Comparison of ENCODE assay signal across 7 mouse cellular contexts in the genomic region with DNA sequence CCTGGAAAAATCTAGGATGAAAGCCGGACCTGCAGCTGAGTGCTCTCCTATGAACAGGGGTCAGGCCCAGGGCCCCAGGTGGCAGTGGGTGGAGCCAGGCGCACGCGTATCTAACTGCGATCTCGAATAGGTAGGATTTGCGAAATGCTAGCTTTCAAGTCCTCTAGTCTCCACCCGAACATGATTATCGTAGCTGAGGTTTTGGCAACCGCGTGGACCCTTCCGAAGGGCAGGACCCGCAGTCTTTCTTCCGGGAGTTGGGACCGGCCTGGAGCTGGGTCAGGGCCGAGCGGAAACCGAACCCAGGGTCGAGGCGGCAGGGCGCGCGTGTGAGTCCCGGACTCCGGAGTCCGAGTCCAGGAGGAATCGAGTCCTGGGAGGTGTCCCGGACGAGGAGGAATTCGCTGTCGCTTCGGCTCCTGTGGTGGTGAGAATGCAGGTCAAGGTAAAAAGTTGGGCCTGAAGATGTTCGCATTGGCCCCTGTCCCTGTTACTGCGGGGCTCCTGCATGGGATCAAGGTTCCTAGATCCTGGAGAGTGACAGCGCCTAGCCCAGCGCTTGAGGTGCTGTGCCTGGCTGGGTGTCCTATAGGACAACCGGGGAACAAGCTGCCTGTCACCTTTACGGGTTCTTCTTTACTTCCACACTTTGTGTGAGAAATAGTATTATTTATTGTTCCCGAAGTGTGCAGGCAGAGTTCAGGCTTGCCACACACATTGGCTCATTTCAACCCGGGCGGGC. TPM values are rescaled to one million over a fixed set of nuclear protein-coding genes. Genes with fewer than 3 reads are reported as not detected.
A peak's percentile ranks its signal among the peaks of the same experiment; 100 is the strongest.
DNase-seq lines count a peak whose midpoint lies in the region; ATAC-seq and TF ChIP-seq lines count a peak whose summit lies in the region.

Gene Trpm6 (plus strand): TSS at position 386 of the 742 bp plus-strand sequence.

- no peak within 1 kb of the TSS for H3K27ac ChIP-seq in heart, embryonic 16.5 days (ENCODE audit: low read length)

- WGBS in heart, embryonic 16.5 days = 4% methylated on average over 41 of the region's 41 CpGs

- H3K4me1 ChIP-seq in E14TG2a.4 (replicated peaks; ENCODE audit: low read depth, low read length) = peaks cover 12% of the 10 kb centered on the region
- H3K4me1 ChIP-seq in heart, embryonic 16.5 days (ENCODE audit: control insufficient read depth, insufficient read depth, low read length) = no peaks in the 10 kb centered on the region

- no peak; the same call in 1 of the 2 replicates for ATAC-seq in heart, embryonic 16.5 days (replicated peaks; ENCODE audit: extremely low read depth, insufficient read depth, low FRiP score)
- peak; percentile 18; the same call in 1 of the 2 replicates for ATAC-seq in megakaryocyte-erythroid progenitor cell, adult 5-6 weeks (replicated peaks; ENCODE audit: low FRiP score, low TSS enrichment, poor library complexity, severe bottlenecking)

- DNase-seq in ZHBTc4 (ENCODE audit: low read depth, low spot score) = peak; percentile 52
- DNase-seq in kidney, postnatal 36 days = peak; percentile 39 to 47
- no peak for DNase-seq in right cerebral cortex, postnatal 25 days
- no peak for DNase-seq in T-cell, adult 2 months (ENCODE audit: low spot score)

- no peaks in the 10 kb centered on the region for H3K36me3 ChIP-seq in E14TG2a.4 (ENCODE audit: insufficient read depth, low read length)
- no peaks in the 10 kb centered on the region for H3K36me3 ChIP-seq in heart, embryonic 16.5 days (ENCODE audit: control insufficient read depth, insufficient read depth)

- H3K4me3 ChIP-seq in E14TG2a.4 (replicated peaks; ENCODE audit: low read length) = peak within 1 kb of the TSS; percentile 77
- peak within 1 kb of the TSS; percentile 55 for H3K4me3 ChIP-seq in heart, embryonic 16.5 days (ENCODE audit: low read length)

- peak within 1 kb of the TSS; percentile 85 for H3K4me2 ChIP-seq in heart, embryonic 16.5 days (ENCODE audit: low read depth, low read length)

- peaks cover 21% of the 10 kb centered on the region for H3K9me3 ChIP-seq in E14TG2a.4 (ENCODE audit: low read length)
- no peaks in the 10 kb centered on the region for H3K9me3 ChIP-seq in heart, embryonic 16.5 days (replicated peaks; ENCODE audit: control insufficient read depth, low read length)

- peak within 1 kb of the TSS; percentile 62 for H3K9ac ChIP-seq in heart, embryonic 16.5 days (ENCODE audit: low read length)

- H3K27me3 ChIP-seq in E14TG2a.4 (ENCODE audit: insufficient read depth, low read length) = peaks cover 28% of the 10 kb centered on the region
- peaks cover 3% of the 10 kb centered on the region; the same call in 1 of the 2 replicates for H3K27me3 ChIP-seq in heart, embryonic 16.5 days (ENCODE audit: control insufficient read depth, insufficient read depth, low read length)

- no peak for TF ChIP-seq CTCF in E14TG2a.4 (conservative IDR thresholded peaks at IDR 0.05; ENCODE audit: low read length)

RNA-seq across cellular contexts. Expression of gene Trpm6, which starts in this region (rescaled TPM):
- polyA plus RNA-seq in heart, embryonic 16.5 days (2015; fragmentation: Nextera tagmentation; extraction: Ambion mirVana) = 0.35 and 0.43 TPM in 2 replicates
- total RNA-seq in megakaryocyte-erythroid progenitor cell, adult 5-6 weeks (2014; fragmentation: Nextera tagmentation) = not detected in 2 replicates
- total RNA-seq in megakaryocyte-erythroid progenitor cell, adult 5-6 weeks (2017) = not detected in 2 replicates

Comparison
In these comparisons a context has a peak if more than half of its experiments do, and no peak if none do; other contexts are left out.
1. Peak in ATAC-seq in megakaryocyte-erythroid progenitor cell, adult 5-6 weeks; RNA of the gene not detected or under 1 TPM.
2. DNase-seq: peak in ZHBTc4 (single experiment) and kidney, postnatal 36 days (2 of 2); none in right cerebral cortex, postnatal 25 days (single experiment) and T-cell, adult 2 months (single experiment).